Mouse (Mus musculus): ENCODE data around the gene Gm20388.
"Not testable (repeated sequence)": the region's sequence is repeated elsewhere in the genome, so short reads cannot be mapped to it uniquely, and the experiment has no call there.

DNA sequence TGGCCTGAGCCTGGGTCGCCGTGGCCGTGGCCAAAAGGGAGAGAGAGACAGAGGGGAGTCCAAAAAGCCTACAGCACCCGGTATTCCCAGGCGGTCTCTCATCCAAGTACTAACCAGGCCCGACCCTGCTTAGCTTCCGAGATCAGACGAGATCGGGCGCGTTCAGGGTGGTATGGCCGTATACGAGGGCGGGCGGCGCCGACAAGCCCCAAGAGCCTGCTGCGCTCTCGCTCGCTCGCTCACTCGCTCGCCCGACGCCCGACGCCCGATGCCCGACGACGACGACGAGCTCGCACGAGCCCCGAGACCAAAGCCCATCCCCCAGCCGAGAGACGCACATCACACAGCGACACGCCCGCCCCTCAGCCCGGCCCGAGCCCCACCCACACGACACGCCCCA is 3653.6 kb downstream of the Gm20388 start:
- not testable (repeated sequence) for TF ChIP-seq CTCF (conservative IDR thresholded peaks at IDR 0.05; ENCODE audit: insufficient read depth, insufficient read length, low read depth, low read length); POLR2A (IDR thresholded peaks at IDR 0.05; ENCODE audit: low read depth, low read length)

Measured in kidney, adult 2 months (tissue).